Mouse (Mus musculus) limb, embryonic 13.5 days (tissue): ENCODE results near the gene Gm49366. TPM values are rescaled to one million over a fixed set of nuclear protein-coding genes. Genes with fewer than 3 reads are reported as not detected.
A peak's percentile ranks its signal among the peaks of the same experiment; 100 is the strongest.
"Not testable (repeated sequence)": the region's sequence is repeated elsewhere in the genome, so short reads cannot be mapped to it uniquely, and the experiment has no call there.

ENCODE experiments used
- ATAC-seq: fragments of 200-750 bp; cut with Nextera tagmentation; 2 replicates; pipeline ENCODE4 v1.8.0; 2017; ENCODE audit warnings: low read depth, moderate number of reproducible peaks, moderate TSS enrichment; ENCODE audit not compliant: low FRiP score
- H3K27ac ChIP-seq: fragments of 300-500 bp; sonication (generic); 2 replicates; pipeline ENCODE4 v1.5.1; 2015; ENCODE audit warnings: inconsistent platforms, mild to moderate bottlenecking, moderate library complexity
- H3K27me3 ChIP-seq: fragments of 300-500 bp; sonication (generic); 2 replicates; pipeline ENCODE4 v1.6.1; 2015; ENCODE audit warnings: mild to moderate bottlenecking, inconsistent platforms
- H3K36me3 ChIP-seq: fragments of 300-500 bp; sonication (generic); 2 replicates; pipeline ENCODE4 v1.6.1; 2015; ENCODE audit warnings: inconsistent platforms, mild to moderate bottlenecking, moderate library complexity
- H3K4me1 ChIP-seq: fragments of 300-500 bp; sonication (generic); 2 replicates; pipeline ENCODE4 v1.6.1; 2015; ENCODE audit warnings: inconsistent platforms
- H3K4me2 ChIP-seq: fragments of 300-500 bp; sonication (generic); replicated peaks from 2 replicates; pipeline ENCODE4 v1.6.1; 2015; ENCODE audit warnings: inconsistent platforms, mild to moderate bottlenecking, moderate library complexity
- H3K4me3 ChIP-seq: fragments of 300-500 bp; sonication (generic); 2 replicates; pipeline ENCODE4 v1.5.1; 2015; ENCODE audit warnings: moderate library complexity, mild to moderate bottlenecking, inconsistent platforms
- H3K9ac ChIP-seq: fragments of 300-500 bp; sonication (generic); 2 replicates; pipeline ENCODE4 v1.6.1; 2015; ENCODE audit warnings: mild to moderate bottlenecking, inconsistent platforms
- H3K9me3 ChIP-seq: fragments of 300-500 bp; sonication (generic); 2 replicates; pipeline ENCODE4 v1.6.1; 2016; ENCODE audit warnings: inconsistent platforms
- WGBS: fragments of 180-500 bp; shearing (Covaris S2); methylation state at CpG from one replicate; pipeline ENCODE4 v1.1.7; 2015; 5-methylcytosine and 5-hydroxymethylcytosine counted together
- polyA plus RNA-seq: library from polyadenylated mRNA; unstranded; fragments of >200 nt; fragmentation: Nextera tagmentation; extraction: Ambion mirVana; gene quantifications from 2 replicates; pipeline ENCODE4 v1.2.1, GENCODE M21; 2015

Gene Gm49366
- not detected in 2 replicates for polyA plus RNA-seq

GRCm38 (mm10) chr12:84038691-84039111 lies at the start of gene Gm49366:
Gene Gm49366 (plus strand): TSS chr12:84038935.
- H3K4me3 ChIP-seq: peak within 1 kb of the TSS; percentile 49
- H3K27me3 ChIP-seq, H3K9me3 ChIP-seq, H3K27ac ChIP-seq, H3K4me1 ChIP-seq, H3K36me3 ChIP-seq: not testable (repeated sequence)
- peak within 1 kb of the TSS; percentile 69 for H3K9ac ChIP-seq
- peak within 1 kb of the TSS; percentile 72 for H3K4me2 ChIP-seq
- 2% methylated on average over 39 of the region's 39 CpGs for WGBS
- 0 out of 2 replicates have a peak, but pooled peaks have one; percentile 28 for ATAC-seq

- peaks cover 10% of the 10 kb centered on the region for H3K4me1 ChIP-seq
- H3K4me2 ChIP-seq: no peak overlapping the region
- H3K9me3 ChIP-seq: no peaks in the 10 kb centered on the region
- H3K27me3 ChIP-seq: no peaks in the 10 kb centered on the region
- peaks cover 12% of the 10 kb centered on the region for H3K36me3 ChIP-seq
- no peak for ATAC-seq
- H3K4me3 ChIP-seq: no peak overlapping the region
- no peak overlapping the region for H3K9ac ChIP-seq
- 95% methylated on average over 4 of the region's 4 CpGs for WGBS
- H3K27ac ChIP-seq: no peak overlapping the region
These were observed 49.4 kb upstream of the Gm49366 start for GRCm38 (mm10) chr12:83989378-83989777.

- ATAC-seq: no peak
- Histone ChIP-seq H3K4me3 (no peak overlapping the region), H3K27ac (no peak overlapping the region), H3K4me1 (0 out of 2 replicates have a peak, but pooled peaks cover 3% of the 10 kb centered on the region), H3K4me2 (no peak overlapping the region), H3K36me3 (peaks cover 12% of the 10 kb centered on the region), H3K9me3 (peaks cover 11% of the 10 kb centered on the region; the same call in 1 of the 2 replicates), H3K27me3 (no peaks in the 10 kb centered on the region), H3K9ac (no peak overlapping the region)
- 70% methylated on average over 2 of the region's 2 CpGs for WGBS
These were observed 41.5 kb upstream of the Gm49366 start for GRCm38 (mm10) chr12:83997221-83997620.

GRCm38 (mm10) chr12:83998341-83999107 lies 40.2 kb upstream of the Gm49366 start:
- 62% methylated on average over 11 of the region's 11 CpGs for WGBS
- Histone ChIP-seq H3K4me2 (no peak overlapping the region), H3K9me3 (peaks cover 14% of the 10 kb centered on the region; the same call in 1 of the 2 replicates), H3K4me1 (0 out of 2 replicates have a peak, but pooled peaks cover 3% of the 10 kb centered on the region), H3K27me3 (no peaks in the 10 kb centered on the region), H3K27ac (no peak overlapping the region), H3K9ac (no peak overlapping the region), H3K36me3 (peaks cover 8% of the 10 kb centered on the region), H3K4me3 (no peak overlapping the region)
- ATAC-seq: no peak

GRCm38 (mm10) chr12:83999237-83999636 lies 39.5 kb upstream of the Gm49366 start:
- ATAC-seq, H3K4me3 ChIP-seq, H3K27ac ChIP-seq, H3K4me1 ChIP-seq, H3K36me3 ChIP-seq, H3K27me3 ChIP-seq, H3K9ac ChIP-seq, H3K4me2 ChIP-seq: not testable (repeated sequence)
- peaks cover 14% of the 10 kb centered on the region; the same call in 1 of the 2 replicates for H3K9me3 ChIP-seq
- WGBS: 62% methylated on average over 8 of the region's 8 CpGs

GRCm38 (mm10) chr12:84000418-84000817 lies 38.3 kb upstream of the Gm49366 start:
- 75% methylated on average over 3 of the region's 3 CpGs for WGBS
- Histone ChIP-seq H3K27ac (no peak overlapping the region), H3K4me2 (no peak overlapping the region), H3K4me3 (no peak overlapping the region), H3K27me3 (no peaks in the 10 kb centered on the region), H3K9ac (no peak overlapping the region), H3K9me3 (peaks cover 14% of the 10 kb centered on the region; the same call in 1 of the 2 replicates), H3K36me3 (no peaks in the 10 kb centered on the region), H3K4me1 (0 out of 2 replicates have a peak, but pooled peaks cover 3% of the 10 kb centered on the region)
- ATAC-seq: no peak

- ATAC-seq: no peak
- Histone ChIP-seq H3K36me3 (no peaks in the 10 kb centered on the region), H3K27me3 (no peaks in the 10 kb centered on the region), H3K9me3 (peaks cover 9% of the 10 kb centered on the region; the same call in 1 of the 2 replicates), H3K27ac (no peak overlapping the region), H3K4me2 (no peak overlapping the region), H3K9ac (no peak overlapping the region), H3K4me1 (peaks cover 5% of the 10 kb centered on the region; the same call in 1 of the 2 replicates), H3K4me3 (no peak overlapping the region)
- WGBS: 85% methylated on average over 1 of the region's 1 CpGs
These were observed 34.9 kb upstream of the Gm49366 start for GRCm38 (mm10) chr12:84003866-84004265.

- Histone ChIP-seq H3K4me1 (peaks cover 30% of the 10 kb centered on the region), H3K27ac (no peak overlapping the region), H3K27me3 (no peaks in the 10 kb centered on the region), H3K36me3 (no peaks in the 10 kb centered on the region), H3K9ac (no peak overlapping the region), H3K4me2 (no peak overlapping the region), H3K9me3 (no peaks in the 10 kb centered on the region), H3K4me3 (no peak overlapping the region)
- 88% methylated on average over 12 of the region's 12 CpGs for WGBS
- no peak for ATAC-seq
These were observed 30.5 kb upstream of the Gm49366 start for GRCm38 (mm10) chr12:84008251-84008650.

- no peaks in the 10 kb centered on the region for H3K9me3 ChIP-seq
- 69% methylated on average over 8 of the region's 8 CpGs for WGBS
- peaks cover 30% of the 10 kb centered on the region for H3K4me1 ChIP-seq
- no peak for ATAC-seq
- H3K4me3 ChIP-seq: peak overlapping the region; percentile 51
- H3K27ac ChIP-seq: peak overlapping the region; percentile 44; the same call in 1 of the 2 replicates
- peak overlapping the region; percentile 63 for H3K4me2 ChIP-seq
- H3K36me3 ChIP-seq: no peaks in the 10 kb centered on the region; the same call in 1 of the 2 replicates
- no peaks in the 10 kb centered on the region for H3K27me3 ChIP-seq
- peak overlapping the region; percentile 69; the same call in 1 of the 2 replicates for H3K9ac ChIP-seq
These were observed 30.0 kb upstream of the Gm49366 start for GRCm38 (mm10) chr12:84008729-84009128.

- H3K9me3 ChIP-seq, H3K27me3 ChIP-seq, H3K36me3 ChIP-seq: not testable (repeated sequence)
- peak within 1 kb of the TSS; percentile 63 for H3K4me2 ChIP-seq
- peak within 1 kb of the TSS; percentile 51 for H3K4me3 ChIP-seq
- peak within 1 kb of the TSS; percentile 69 for H3K9ac ChIP-seq
- WGBS: 1% methylated on average over 50 of the region's 70 CpGs
- ATAC-seq: peak; percentile 95
- peak within 1 kb of the TSS; percentile 44; the same call in 1 of the 2 replicates for H3K27ac ChIP-seq
- peaks cover 30% of the 10 kb centered on the region for H3K4me1 ChIP-seq
These were observed 29.4 kb upstream of the Gm49366 start, which contains the start of gene Acot1 for GRCm38 (mm10) chr12:84009171-84009965. Gene Acot1 (plus strand): TSS chr12:84009490.

- Histone ChIP-seq H3K4me1 (peaks cover 30% of the 10 kb centered on the region), H3K4me3 (peak overlapping the region; percentile 51), H3K27me3 (no peaks in the 10 kb centered on the region), H3K4me2 (peak overlapping the region; percentile 63), H3K9ac (0 out of 2 replicates have a peak overlapping the region, but pooled peaks have one; percentile 69), H3K9me3 (no peaks in the 10 kb centered on the region), H3K36me3 (peaks cover 1% of the 10 kb centered on the region; the same call in 1 of the 2 replicates), H3K27ac (no peak overlapping the region)
- WGBS: 81% methylated on average over 3 of the region's 3 CpGs
- no peak for ATAC-seq
These were observed 28.5 kb upstream of the Gm49366 start for GRCm38 (mm10) chr12:84010201-84010600.
